Mouse (Mus musculus): ENCODE data around the gene Metap1d.

DNA sequence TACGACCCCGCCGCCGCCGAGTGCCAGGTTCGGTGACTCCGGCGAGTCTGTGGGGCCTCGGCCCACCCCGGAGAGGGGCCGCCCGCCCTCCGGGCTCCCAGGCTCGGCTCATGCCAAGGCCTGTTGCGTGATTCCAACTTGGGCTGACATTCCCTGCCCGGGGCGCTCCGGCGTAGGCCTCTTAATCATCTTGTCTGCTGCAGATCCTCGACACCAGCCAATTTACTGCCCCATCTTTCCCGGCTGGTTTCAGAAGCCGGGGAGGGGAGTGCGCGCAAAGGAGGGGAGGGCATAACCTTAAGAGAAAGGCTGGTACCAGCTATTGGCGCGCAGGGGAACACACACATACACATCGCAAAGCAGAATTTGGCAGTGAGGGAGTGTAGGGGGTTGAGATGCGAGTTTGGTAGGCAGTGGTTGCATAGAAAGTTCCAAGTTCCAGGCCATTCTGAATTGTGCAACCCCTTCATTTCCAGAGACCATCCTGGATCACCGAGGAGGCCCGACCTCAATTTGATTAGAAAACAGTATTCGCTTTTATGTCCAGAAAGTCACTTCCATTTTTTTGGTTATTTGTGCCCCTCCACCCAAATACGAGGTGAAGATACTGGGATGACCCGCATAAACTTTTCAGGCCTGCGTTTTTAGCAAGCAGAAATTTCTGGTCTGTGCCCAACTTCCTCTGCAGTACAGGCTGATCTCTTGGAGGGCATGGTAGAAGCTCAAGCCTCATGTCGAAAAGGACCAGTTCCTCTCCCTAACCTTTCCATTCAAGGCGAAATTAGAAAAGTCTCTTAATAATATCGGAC is 88.5 kb downstream of the Metap1d start:
- TF ChIP-seq CTCF (IDR thresholded peaks at IDR 0.05; ENCODE audit: extremely low read depth, insufficient read length, insufficient replicate concordance, low read depth, low read length) (no peak), POLR2A (IDR thresholded peaks at IDR 0.05; ENCODE audit: low read depth, low read length) (no peak)
